Mouse (Mus musculus): ENCODE results near the gene Clcc1. TPM values are rescaled to one million over a fixed set of nuclear protein-coding genes. Genes with fewer than 3 reads are reported as not detected.

Gene Clcc1
- polyA plus RNA-seq, 1 experiment = 50.5 TPM

GRCm38 (mm10) chr3:108685701-108686100 lies 32.0 kb downstream of the Clcc1 start:
- H3K27ac ChIP-seq (ENCODE audit: insufficient read depth, low read depth, low read length) = no peak overlapping the region
- H3K4me1 ChIP-seq (ENCODE audit: control insufficient read depth, insufficient read depth, low read length) = no peaks in the 10 kb centered on the region
- H3K27me3 ChIP-seq (replicated peaks; ENCODE audit: control insufficient read depth, insufficient read depth, low read length) = no peaks in the 10 kb centered on the region
- 96% methylated on average over 7 of the region's 7 CpGs for WGBS
- H3K36me3 ChIP-seq (ENCODE audit: control insufficient read depth, insufficient read depth, low read length) = no peaks in the 10 kb centered on the region
- no peak for TF ChIP-seq CTCF (conservative IDR thresholded peaks at IDR 0.05; ENCODE audit: insufficient read depth, insufficient read length, low read depth, low read length)
- no peak overlapping the region for H3K4me3 ChIP-seq (ENCODE audit: insufficient read depth, low read depth, low read length)
- no peak for DNase-seq

GRCm38 (mm10) chr3:108689015-108689441 lies 35.3 kb downstream of the Clcc1 start:
- Histone ChIP-seq H3K36me3 (ENCODE audit: control insufficient read depth, insufficient read depth, low read length) (no peaks in the 10 kb centered on the region), H3K27ac (ENCODE audit: insufficient read depth, low read depth, low read length) (no peak overlapping the region), H3K4me1 (ENCODE audit: control insufficient read depth, insufficient read depth, low read length) (no peaks in the 10 kb centered on the region), H3K27me3 (replicated peaks; ENCODE audit: control insufficient read depth, insufficient read depth, low read length) (no peaks in the 10 kb centered on the region), H3K4me3 (ENCODE audit: insufficient read depth, low read depth, low read length) (no peak overlapping the region)
- 71% methylated on average over 6 of the region's 6 CpGs for WGBS
- no peak for TF ChIP-seq POLR2A (IDR thresholded peaks at IDR 0.05; ENCODE audit: low read depth, low read length)
- DNase-seq = no peak

- no peaks in the 10 kb centered on the region for H3K36me3 ChIP-seq (ENCODE audit: control insufficient read depth, insufficient read depth, low read length)
- no peak for TF ChIP-seq CTCF (conservative IDR thresholded peaks at IDR 0.05; ENCODE audit: insufficient read depth, insufficient read length, low read depth, low read length)
- TF ChIP-seq POLR2A (IDR thresholded peaks at IDR 0.05; ENCODE audit: low read depth, low read length) = no peak
- no peak for DNase-seq
- no peak overlapping the region for H3K4me3 ChIP-seq (ENCODE audit: insufficient read depth, low read depth, low read length)
- H3K4me1 ChIP-seq (ENCODE audit: control insufficient read depth, insufficient read depth, low read length) = no peaks in the 10 kb centered on the region
- 82% methylated on average over 8 of the region's 8 CpGs for WGBS
- H3K27me3 ChIP-seq (replicated peaks; ENCODE audit: control insufficient read depth, insufficient read depth, low read length) = no peaks in the 10 kb centered on the region
- no peak overlapping the region for H3K27ac ChIP-seq (ENCODE audit: insufficient read depth, low read depth, low read length)
These were observed 35.7 kb downstream of the Clcc1 start for GRCm38 (mm10) chr3:108689446-108689845.

GRCm38 (mm10) chr3:108689979-108690378 lies 36.3 kb downstream of the Clcc1 start:
- Histone ChIP-seq H3K27ac (ENCODE audit: insufficient read depth, low read depth, low read length) (no peak overlapping the region), H3K27me3 (replicated peaks; ENCODE audit: control insufficient read depth, insufficient read depth, low read length) (no peaks in the 10 kb centered on the region), H3K4me1 (ENCODE audit: control insufficient read depth, insufficient read depth, low read length) (no peaks in the 10 kb centered on the region), H3K4me3 (ENCODE audit: insufficient read depth, low read depth, low read length) (no peak overlapping the region), H3K36me3 (ENCODE audit: control insufficient read depth, insufficient read depth, low read length) (no peaks in the 10 kb centered on the region)
- TF ChIP-seq CTCF (conservative IDR thresholded peaks at IDR 0.05; ENCODE audit: insufficient read depth, insufficient read length, low read depth, low read length) = no peak
- TF ChIP-seq POLR2A (IDR thresholded peaks at IDR 0.05; ENCODE audit: low read depth, low read length) = no peak
- 82% methylated on average over 4 of the region's 4 CpGs for WGBS
- DNase-seq = no peak

- Histone ChIP-seq H3K27me3 (replicated peaks; ENCODE audit: control insufficient read depth, insufficient read depth, low read length) (no peaks in the 10 kb centered on the region), H3K36me3 (ENCODE audit: control insufficient read depth, insufficient read depth, low read length) (no peaks in the 10 kb centered on the region), H3K27ac (ENCODE audit: insufficient read depth, low read depth, low read length) (no peak overlapping the region), H3K4me3 (ENCODE audit: insufficient read depth, low read depth, low read length) (no peak overlapping the region), H3K4me1 (ENCODE audit: control insufficient read depth, insufficient read depth, low read length) (no peaks in the 10 kb centered on the region)
- TF ChIP-seq CTCF (conservative IDR thresholded peaks at IDR 0.05; ENCODE audit: insufficient read depth, insufficient read length, low read depth, low read length) (no peak), POLR2A (IDR thresholded peaks at IDR 0.05; ENCODE audit: low read depth, low read length) (no peak)
- 88% methylated on average over 9 of the region's 9 CpGs for WGBS
- DNase-seq = no peak
These were observed 40.6 kb downstream of the Clcc1 start for GRCm38 (mm10) chr3:108694321-108694720.

- no peak for TF ChIP-seq CTCF (conservative IDR thresholded peaks at IDR 0.05; ENCODE audit: insufficient read depth, insufficient read length, low read depth, low read length)
- TF ChIP-seq POLR2A (IDR thresholded peaks at IDR 0.05; ENCODE audit: low read depth, low read length) = no peak
- no peaks in the 10 kb centered on the region for H3K36me3 ChIP-seq (ENCODE audit: control insufficient read depth, insufficient read depth, low read length)
These were observed 44.9 kb downstream of the Clcc1 start for GRCm38 (mm10) chr3:108698662-108699061.

GRCm38 (mm10) chr3:108699786-108700185 lies 46.1 kb downstream of the Clcc1 start:
- H3K27ac ChIP-seq (ENCODE audit: insufficient read depth, low read depth, low read length) = no peak overlapping the region
- H3K4me1 ChIP-seq (ENCODE audit: control insufficient read depth, insufficient read depth, low read length) = no peaks in the 10 kb centered on the region
- TF ChIP-seq CTCF (conservative IDR thresholded peaks at IDR 0.05; ENCODE audit: insufficient read depth, insufficient read length, low read depth, low read length) = no peak
- TF ChIP-seq POLR2A (IDR thresholded peaks at IDR 0.05; ENCODE audit: low read depth, low read length) = no peak
- H3K27me3 ChIP-seq (replicated peaks; ENCODE audit: control insufficient read depth, insufficient read depth, low read length) = no peaks in the 10 kb centered on the region
- DNase-seq = no peak
- H3K36me3 ChIP-seq (ENCODE audit: control insufficient read depth, insufficient read depth, low read length) = no peaks in the 10 kb centered on the region
- 85% methylated on average over 4 of the region's 4 CpGs for WGBS
- no peak overlapping the region for H3K4me3 ChIP-seq (ENCODE audit: insufficient read depth, low read depth, low read length)

More at GRCm38 (mm10) chr3:108698662-108699061, 44.9 kb downstream of the Clcc1 start:
- H3K27ac ChIP-seq (ENCODE audit: insufficient read depth, low read depth, low read length) = no peak overlapping the region
- no peaks in the 10 kb centered on the region for H3K27me3 ChIP-seq (replicated peaks; ENCODE audit: control insufficient read depth, insufficient read depth, low read length)
- 96% methylated on average over 8 of the region's 8 CpGs for WGBS
- no peak for DNase-seq
- H3K4me1 ChIP-seq (ENCODE audit: control insufficient read depth, insufficient read depth, low read length) = no peaks in the 10 kb centered on the region
- no peak overlapping the region for H3K4me3 ChIP-seq (ENCODE audit: insufficient read depth, low read depth, low read length)

- H3K27ac ChIP-seq (ENCODE audit: insufficient read depth, low read depth, low read length) = no peak overlapping the region
- no peaks in the 10 kb centered on the region for H3K4me1 ChIP-seq (ENCODE audit: control insufficient read depth, insufficient read depth, low read length)
- 78% methylated on average over 1 of the region's 1 CpGs for WGBS
- no peaks in the 10 kb centered on the region for H3K36me3 ChIP-seq (ENCODE audit: control insufficient read depth, insufficient read depth, low read length)
- TF ChIP-seq CTCF (conservative IDR thresholded peaks at IDR 0.05; ENCODE audit: insufficient read depth, insufficient read length, low read depth, low read length) (no peak), POLR2A (IDR thresholded peaks at IDR 0.05; ENCODE audit: low read depth, low read length) (no peak)
- H3K4me3 ChIP-seq (ENCODE audit: insufficient read depth, low read depth, low read length) = no peak overlapping the region
- DNase-seq = peak; percentile 21
- H3K27me3 ChIP-seq (replicated peaks; ENCODE audit: control insufficient read depth, insufficient read depth, low read length) = no peaks in the 10 kb centered on the region
These were observed 47.5 kb downstream of the Clcc1 start for GRCm38 (mm10) chr3:108701256-108701655.
